Mouse (Mus musculus) layer of hippocampus, adult 18-20 months (tissue): ENCODE data around the gene Tbp. TPM values are rescaled to one million over a fixed set of nuclear protein-coding genes. Genes with fewer than 3 reads are reported as not detected.
"Not testable (repeated sequence)": the region's sequence is repeated elsewhere in the genome, so short reads cannot be mapped to it uniquely, and the experiment has no call there.

Experiments
- DNase-seq, 2 experiments: peaks; one replicate each; pipeline ENCODE4 v3.0.0; 2022; ENCODE audit warnings: low spot score in 2 of 2
- total RNA-seq, 2 experiments: library from RNA; stranded (reverse); gene quantifications; 2 replicates each; pipeline ENCODE4 v1.2.3; 2021

Tbp gene
- total RNA-seq, 2 experiments from 2014 or later: 26.6 to 33.7 TPM

GRCm38 (mm10) chr17:15536457-15536904, 36.8 kb downstream of the Tbp start:
- no peak for DNase-seq

GRCm38 (mm10) chr17:15540309-15540708, 40.6 kb downstream of the Tbp start:
- DNase-seq: no peak

GRCm38 (mm10) chr17:15543868-15544267, 44.2 kb downstream of the Tbp start:
- not testable (repeated sequence) for DNase-seq

GRCm38 (mm10) chr17:15546440-15546839, 46.8 kb downstream of the Tbp start:
- no peak for DNase-seq

GRCm38 (mm10) chr17:15549713-15550112, 50.0 kb downstream of the Tbp start:
- no peak for DNase-seq

- no peak for DNase-seq
Measured at GRCm38 (mm10) chr17:15559946-15560345, 60.3 kb downstream of the Tbp start.

GRCm38 (mm10) chr17:15564014-15564927, 64.6 kb downstream of the Tbp start, which contains the start of gene Prdm9:
TSS of gene Prdm9 (minus strand) at chr17:15564354.
- DNase-seq: peak; percentile 99 to 100

GRCm38 (mm10) chr17:15564928-15565300, 65.2 kb downstream of the Tbp start:
- DNase-seq: peak in 1 of 2 experiments; percentile 20

- DNase-seq: no peak
Measured at GRCm38 (mm10) chr17:15566908-15567307, 67.2 kb downstream of the Tbp start.

- DNase-seq: no peak
Measured at GRCm38 (mm10) chr17:15575056-15575455, 75.4 kb downstream of the Tbp start.

GRCm38 (mm10) chr17:15577291-15577694, 77.6 kb downstream of the Tbp start:
- DNase-seq: peak in 1 of 2 experiments; percentile 3

Other genes with a start within 250 kb of the Tbp start
- 10 to 100 TPM; 12.7 to 13.0 TPM for gene Dll1, start 123.0 kb upstream of the Tbp start, total RNA-seq
- gene Fam120b, start 103.7 kb upstream of the Tbp start, total RNA-seq: 10 to 100 TPM; 48.6 to 48.9 TPM
- 100 to 1,000 TPM; 127 to 129 TPM for gene Psmb1, start 137 bp upstream of the Tbp start, total RNA-seq
- gene Pdcd2, start 27.4 kb downstream of the Tbp start, total RNA-seq: 10 to 100 TPM; 18.5 to 19.5 TPM
- 1 to 10 TPM; 1.9 to 2.9 TPM for gene Prdm9, start 64.5 kb downstream of the Tbp start, total RNA-seq
- 10 to 100 TPM; 21.4 to 25.9 TPM for gene Chd1, start 205.1 kb downstream of the Tbp start, total RNA-seq